Mouse (Mus musculus) heart, postnatal 36 days (tissue): Measurements from ENCODE around the gene Dnaja1. TPM values are rescaled to one million over a fixed set of nuclear protein-coding genes. Genes with fewer than 3 reads are reported as not detected.
A peak's percentile ranks its signal among the peaks of the same experiment; 100 is the strongest.

Experiments
- DNase-seq, 2 experiments: peaks; one replicate each; pipeline ENCODE4 v3.0.0; 2021 to 2022
- intact Hi-C: fragments of 180-260 bp; cut with DNase I; formaldehyde crosslinking; loops from one replicate; pipeline ENCODE4 v1.15.1; 2025
- total RNA-seq, 2 experiments: library from RNA; stranded (reverse); gene quantifications; 2 replicates each; pipeline ENCODE4 v1.2.3; 2021

Dnaja1 gene
- 10 to 100 TPM; 78.1 to 79.8 TPM for total RNA-seq

GRCm38 (mm10) chr4:40722011-40722666 is at the start of gene Dnaja1:
Gene Dnaja1 (plus strand): TSS chr4:40722150.
- intact Hi-C loops, result loop anchor here (1.0 kb wide), 1 partner anchor 19 kb away; the partner anchor contains the start of gene Aptx
- DNase-seq, result peak; percentile 99

GRCm38 (mm10) chr4:40673526-40673925 is 48.4 kb upstream of the Dnaja1 start:
- intact Hi-C loops, result no loop called here

DNA sequence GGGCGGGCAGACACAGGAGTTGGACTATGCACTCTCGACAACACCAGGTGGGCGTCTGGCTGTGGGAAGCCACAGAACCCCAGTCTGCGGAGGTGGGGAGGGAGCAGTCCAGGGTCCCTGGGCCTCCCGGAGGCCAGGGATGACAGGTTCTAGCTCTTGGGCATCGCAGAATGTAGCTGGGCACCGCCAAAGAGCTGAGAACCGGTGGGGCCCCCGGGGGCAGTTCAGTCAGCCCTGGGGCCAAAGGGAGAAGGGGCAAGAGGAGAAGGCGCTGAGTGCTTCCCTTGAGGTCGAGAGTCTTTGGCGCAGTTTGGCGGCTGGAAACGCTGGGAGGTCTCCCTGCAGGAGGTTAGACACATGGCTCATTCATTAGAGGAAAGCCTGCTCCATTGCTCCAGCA is 45.6 kb upstream of the Dnaja1 start:
- DNase-seq, result no peak
- intact Hi-C loops, result no loop called here

More at GRCm38 (mm10) chr4:40673526-40673925, 48.4 kb upstream of the Dnaja1 start:
- no peak for DNase-seq

DNA sequence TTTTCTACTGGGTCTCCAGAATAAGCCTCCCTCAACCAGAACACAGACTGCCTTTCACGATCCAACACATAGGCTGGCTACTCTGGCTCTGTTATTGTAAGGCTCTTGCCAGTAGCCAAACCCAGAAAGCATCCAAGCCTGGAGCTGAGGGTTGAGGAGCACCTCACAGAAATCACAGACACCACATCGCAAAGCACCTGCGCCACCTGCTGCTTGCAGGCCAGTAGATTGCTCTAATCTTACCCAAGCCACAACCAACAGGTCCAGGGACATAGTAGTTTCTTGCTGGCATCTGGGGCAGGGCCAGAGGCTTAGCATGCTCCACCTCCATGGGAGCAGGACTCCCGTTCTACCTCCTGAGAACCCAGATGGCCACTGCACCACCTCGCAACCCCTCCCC is 44.8 kb upstream of the Dnaja1 start:
- DNase-seq, result no peak
- intact Hi-C loops, result no loop called here

DNA sequence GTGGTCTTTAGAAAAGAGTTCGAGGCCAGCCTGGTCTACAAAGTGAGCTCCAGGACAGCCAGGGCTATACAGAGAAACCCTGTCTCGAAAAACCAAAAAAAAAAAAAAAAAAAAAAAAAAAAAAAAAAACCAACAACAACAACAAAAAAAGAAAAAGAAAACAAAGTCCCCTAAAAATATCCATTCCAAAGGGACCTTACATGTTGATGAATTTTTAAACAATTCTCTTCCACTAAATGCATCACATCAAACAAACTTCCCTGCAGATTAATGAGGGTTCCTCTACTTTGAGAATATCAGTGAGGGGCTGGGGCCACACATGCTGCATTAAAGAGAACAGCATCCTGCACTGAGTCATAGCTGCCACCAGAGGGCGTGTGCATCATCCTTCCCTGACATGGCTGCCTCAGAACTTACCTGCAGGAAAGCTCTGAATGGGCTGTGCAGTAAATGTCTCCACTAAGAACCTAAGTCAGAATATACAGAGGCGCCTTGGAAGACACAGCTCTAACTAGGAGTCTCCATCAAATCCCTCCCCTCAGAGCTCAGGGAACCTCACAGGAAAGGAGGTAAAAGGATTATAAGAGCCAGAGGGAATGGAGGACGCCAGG is 41.6 kb upstream of the Dnaja1 start:
- intact Hi-C loops, result loop anchor here (5.0 kb wide), 1 partner anchor 538 kb away; the partner anchor contains the start of gene Aco1

DNA sequence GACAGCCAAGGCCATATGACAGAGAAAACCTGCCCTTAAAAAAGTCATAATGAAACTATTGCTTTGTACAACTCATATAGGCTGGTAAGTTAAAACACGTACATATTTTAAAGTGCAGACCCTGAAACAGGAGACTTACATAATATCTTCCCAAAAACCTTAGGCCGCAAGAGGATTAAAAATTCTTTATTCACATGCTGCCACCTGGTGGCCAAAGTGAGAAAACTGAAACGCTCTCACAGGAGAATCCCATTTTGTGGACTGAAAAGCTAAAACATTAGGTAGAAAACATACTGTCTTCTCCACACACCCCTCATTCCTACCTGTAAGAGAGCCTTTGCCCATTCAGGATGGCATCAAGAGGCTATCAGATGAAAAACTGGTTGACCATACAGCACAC is 40.0 kb upstream of the Dnaja1 start:
- peak; percentile 54 to 66 for DNase-seq
- intact Hi-C loops, result loop anchor here (1.0 to 5.0 kb wide), 2 partner anchors 381 to 540 kb away; partner anchors contain the start of gene Aco1

More for the DNA sequence above, 41.6 kb upstream of the Dnaja1 start:
- DNase-seq, result peak; percentile 14 to 29

DNA sequence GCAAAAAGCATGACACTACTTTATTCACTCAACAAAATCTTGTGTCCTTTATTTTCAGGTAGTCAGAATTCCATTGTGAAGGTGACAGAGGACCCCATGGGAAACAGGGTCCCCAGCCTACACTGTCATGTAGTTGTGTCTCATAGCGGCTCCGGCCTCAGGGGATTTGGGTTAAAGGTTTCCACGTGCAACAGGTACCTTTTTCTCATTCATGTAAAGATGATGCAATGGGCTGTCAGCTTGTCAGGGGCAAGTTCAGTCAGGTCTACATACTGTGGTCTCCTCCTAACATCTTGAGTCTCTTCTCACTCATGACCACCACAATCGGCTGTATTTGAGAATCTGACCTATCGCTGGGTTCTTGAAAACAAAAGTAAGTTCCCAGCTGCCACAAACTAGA is 39.6 kb upstream of the Dnaja1 start:
- intact Hi-C loops, result loop anchor here (1.0 to 5.0 kb wide), 2 partner anchors 381 to 540 kb away; partner anchors contain the start of gene Aco1
- DNase-seq, result no peak

- intact Hi-C loops, result loop anchor here (5.0 kb wide), 1 partner anchor 541 kb away; the partner anchor contains the start of gene Aco1
- DNase-seq, result no peak
Observed at GRCm38 (mm10) chr4:40683306-40683705, 38.6 kb upstream of the Dnaja1 start.

DNA sequence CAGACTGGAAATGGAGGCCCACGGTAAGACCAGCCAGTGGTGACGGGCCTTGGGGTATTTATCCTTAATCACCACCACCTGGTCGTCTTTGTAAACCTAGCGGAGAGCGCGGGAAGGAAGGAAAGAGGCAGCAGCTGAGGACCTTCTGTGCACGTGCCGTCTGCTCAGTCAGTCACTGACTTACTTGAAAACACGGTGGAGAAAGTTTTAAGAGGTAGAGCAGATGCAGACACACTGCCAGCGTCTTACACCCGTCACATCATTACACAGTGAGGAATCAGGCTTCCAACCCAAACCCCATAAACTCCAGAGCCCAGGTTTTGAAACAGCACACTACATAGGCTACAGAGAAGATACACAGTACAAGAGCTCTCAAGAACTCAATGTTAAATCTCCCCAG is 30.9 kb upstream of the Dnaja1 start:
- intact Hi-C loops, result no loop called here
- no peak for DNase-seq

- DNase-seq, result no peak
- intact Hi-C loops, result no loop called here
Observed at GRCm38 (mm10) chr4:40697059-40697458, 24.9 kb upstream of the Dnaja1 start.

DNA sequence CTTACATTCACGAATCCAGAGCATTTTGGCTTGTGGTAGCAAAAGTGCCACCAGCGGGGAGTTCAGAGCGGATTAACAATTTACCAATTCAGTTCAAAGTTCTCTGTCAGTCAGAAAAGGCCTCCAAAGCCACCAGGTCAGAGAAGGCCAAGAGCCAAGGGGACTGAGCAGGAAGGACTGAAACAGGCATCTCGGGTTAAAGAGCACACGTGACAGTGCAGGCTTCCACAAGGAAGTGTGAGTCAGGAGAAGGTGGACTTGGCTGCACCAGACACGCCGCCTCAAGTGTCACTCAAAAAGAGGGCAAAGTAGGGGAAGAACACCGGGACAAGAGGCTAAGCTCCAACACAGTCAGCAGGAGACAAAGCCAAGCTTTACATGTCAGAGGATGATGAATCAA is 21.7 kb upstream of the Dnaja1 start:
- intact Hi-C loops, result no loop called here
- DNase-seq, result no peak

DNA sequence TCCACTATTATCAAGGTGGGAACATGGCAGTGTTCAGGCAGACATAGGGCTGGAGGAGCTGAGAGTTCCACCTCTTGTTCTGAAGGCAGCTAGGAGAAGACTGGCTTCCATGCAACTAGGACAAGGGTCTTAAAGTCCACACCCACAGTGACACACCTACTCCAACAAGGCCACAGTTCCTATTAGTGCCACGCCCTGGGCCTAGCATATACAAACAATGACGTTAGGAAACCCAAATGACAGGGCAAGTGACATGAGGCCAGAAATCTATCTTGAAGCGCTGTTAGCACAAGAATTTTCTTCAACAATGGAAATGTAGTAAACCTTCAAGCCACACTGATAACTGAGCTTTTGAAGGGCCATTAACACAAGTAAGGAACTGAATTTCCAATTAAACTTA is 20.2 kb upstream of the Dnaja1 start:
- no peak for DNase-seq
- intact Hi-C loops, result no loop called here

DNA sequence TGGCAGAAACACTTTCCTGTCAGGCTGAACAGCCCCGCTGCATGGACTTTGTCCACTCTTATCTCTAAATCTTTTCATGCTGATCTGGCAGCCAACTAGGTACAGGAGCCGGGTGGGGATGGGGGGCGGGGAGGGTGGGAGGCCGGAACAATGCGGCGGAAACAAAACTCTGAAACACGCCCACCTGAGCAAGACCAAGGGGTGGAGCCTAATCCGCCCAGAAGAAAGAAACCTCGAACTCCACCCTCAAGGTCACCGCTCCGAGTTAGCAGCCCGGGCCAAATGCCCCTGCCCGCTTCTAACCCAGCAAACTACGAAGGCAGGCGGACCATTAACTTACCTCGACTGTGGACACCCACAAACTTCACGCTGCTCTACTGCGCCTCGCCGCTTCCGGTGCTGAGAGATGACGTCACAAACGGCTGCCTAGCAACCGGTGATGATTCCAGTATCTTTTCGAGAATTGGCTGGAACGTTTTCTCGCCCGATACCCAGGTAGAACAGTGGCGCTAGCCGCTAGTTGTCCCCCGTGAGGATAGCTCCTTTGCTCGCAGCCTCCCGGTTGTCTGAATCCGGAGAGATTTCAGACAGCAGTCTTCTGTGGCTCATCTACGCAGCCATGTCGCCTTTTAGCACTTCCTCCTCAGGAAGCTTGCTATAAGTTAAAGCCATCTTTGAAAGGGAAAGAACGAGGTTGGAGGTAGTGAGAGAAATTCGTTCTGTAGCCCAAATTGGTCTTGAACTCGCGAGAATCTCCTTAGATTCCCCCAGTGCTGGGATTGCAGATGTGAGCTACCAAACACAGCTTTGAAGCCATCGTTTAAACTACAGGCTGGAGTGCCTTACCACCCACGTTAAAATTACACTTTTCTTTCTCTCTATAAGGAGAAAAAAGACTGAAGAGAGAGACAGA is 18.9 kb upstream of the Dnaja1 start, which contains the start of gene Aptx:
Gene Aptx, minus strand, starts transcription at position 398 of the 913 bp plus-strand sequence.
- peak; percentile 97 for DNase-seq
- intact Hi-C loops, result loop anchor here (1.0 kb wide), 1 partner anchor 19 kb away; the partner anchor contains the start of gene Dnaja1

DNA sequence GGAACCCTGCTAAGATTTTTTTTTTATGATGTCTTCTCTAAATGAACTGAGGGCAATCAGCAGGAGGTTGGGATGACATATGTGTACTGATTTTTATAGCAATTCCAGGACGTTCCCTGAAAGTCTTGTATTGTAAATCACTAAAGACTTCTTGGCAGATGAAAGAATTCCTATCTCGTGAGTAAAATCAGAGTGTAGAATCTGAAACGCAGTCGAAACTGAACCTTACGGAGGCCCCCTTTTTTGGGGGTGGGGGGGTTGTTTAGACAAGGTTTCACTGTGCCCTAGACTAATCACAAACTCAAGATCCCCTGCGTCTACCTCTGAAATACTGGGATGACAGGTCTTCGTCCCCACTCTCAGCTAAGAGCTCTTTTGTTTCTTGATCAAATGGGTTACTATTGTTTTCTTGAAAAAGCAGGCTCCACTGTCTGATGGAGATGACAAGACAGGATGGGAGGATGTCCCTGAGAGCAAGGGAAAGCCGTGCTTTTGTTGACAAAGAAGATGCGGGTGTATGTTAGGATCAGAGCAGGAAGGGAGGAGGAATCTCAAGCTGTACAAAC is 18.2 kb upstream of the Dnaja1 start:
- intact Hi-C loops, result loop anchor here (1.0 kb wide), 1 partner anchor 19 kb away; the partner anchor contains the start of gene Dnaja1
- peak in 1 of 2 experiments; percentile 9 for DNase-seq

GRCm38 (mm10) chr4:40717141-40717540 is 4.8 kb upstream of the Dnaja1 start:
- DNase-seq, result no peak
- intact Hi-C loops, result no loop called here

DNA sequence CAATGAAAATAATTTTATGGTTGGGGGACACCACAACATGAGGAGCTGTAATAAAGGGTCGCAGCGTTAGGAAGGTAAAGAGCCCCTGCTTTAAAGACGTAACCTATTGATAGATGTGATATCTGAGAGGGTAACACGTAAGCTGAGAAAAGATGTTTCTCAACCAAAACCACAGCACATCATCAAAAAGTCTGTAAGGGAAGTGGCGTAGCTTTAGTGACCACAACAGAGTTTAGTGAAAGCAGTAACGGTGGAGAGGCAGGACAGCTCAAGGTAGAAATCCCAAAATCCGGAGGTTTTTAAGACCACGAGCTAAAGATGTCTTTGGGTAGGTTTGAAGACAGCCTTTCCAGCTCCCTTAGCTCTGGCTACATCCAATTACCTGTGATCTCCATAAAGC is 1.0 kb upstream of the Dnaja1 start:
- intact Hi-C loops, result no loop called here
- peak in 1 of 2 experiments; percentile 5 for DNase-seq

GRCm38 (mm10) chr4:40722687-40723460 is 924 bp downstream of the Dnaja1 start:
- peak; percentile 75 to 81 for DNase-seq
- intact Hi-C loops, result loop anchor here (1.0 kb wide), 1 partner anchor 20 kb away; the partner anchor contains the start of gene Aptx

GRCm38 (mm10) chr4:40725141-40725540 is 3.2 kb downstream of the Dnaja1 start:
- intact Hi-C loops, result loop anchor here (2.0 kb wide), 1 partner anchor 32 kb away; the partner anchor contains the start of gene Smu1
- DNase-seq, result no peak

DNA sequence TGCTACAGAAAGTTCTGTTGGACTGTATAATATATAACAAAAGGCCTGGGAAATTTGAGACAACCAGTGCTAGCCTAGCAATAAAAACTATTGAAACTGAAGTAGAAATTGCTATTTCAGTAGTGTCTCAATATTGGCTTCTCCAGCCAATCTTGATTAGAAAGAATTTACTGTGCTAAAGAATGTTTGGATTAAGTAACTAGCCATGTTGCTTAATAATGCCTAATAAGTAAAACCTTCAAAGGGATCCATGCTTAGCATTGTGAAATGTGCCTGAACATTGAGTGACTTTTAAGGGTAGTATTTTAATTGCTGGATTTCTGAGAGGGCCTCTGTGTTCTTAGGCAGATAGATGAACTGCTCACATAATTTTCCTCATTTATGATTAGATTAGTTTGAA is 3.6 kb downstream of the Dnaja1 start:
- DNase-seq, result no peak

More for the DNA sequence above, 3.6 kb downstream of the Dnaja1 start:
- intact Hi-C loops, result loop anchor here (2.0 kb wide), 1 partner anchor 31 kb away; the partner anchor contains the start of gene Smu1
